Mouse (Mus musculus) lung, postnatal 0 days (tissue): ENCODE results near the gene Socs3. TPM values are rescaled to one million over a fixed set of nuclear protein-coding genes. Genes with fewer than 3 reads are reported as not detected.

Source experiments
- ATAC-seq: fragments of 200-750 bp; cut with Nextera tagmentation; 2 replicates; pipeline ENCODE4 v1.8.0; 2017; ENCODE audit warnings: moderate library complexity
- DNase-seq: peaks from one replicate; pipeline ENCODE4 v3.0.0-alpha.2; 2016; ENCODE audit warnings: low spot score
- H3K27ac ChIP-seq: fragments of 300-500 bp; sonication (generic); 2 replicates; pipeline ENCODE4 v1.5.1; 2014; ENCODE audit warnings: antibody characterized with exemption, mild to moderate bottlenecking, low read length, mixed read lengths
- H3K27me3 ChIP-seq: fragments of 300-500 bp; sonication (generic); replicated peaks from 2 replicates; pipeline ENCODE4 v1.6.1; 2014; ENCODE audit warnings: low read length, mixed read lengths; ENCODE audit not compliant: insufficient read depth
- H3K36me3 ChIP-seq: fragments of 300-500 bp; sonication (generic); 2 replicates; pipeline ENCODE4 v1.6.1; 2014; ENCODE audit warnings: low read length, mixed read lengths; ENCODE audit not compliant: insufficient read depth
- H3K4me1 ChIP-seq: fragments of 300-500 bp; sonication (generic); 2 replicates; pipeline ENCODE4 v1.6.1; 2014; ENCODE audit warnings: antibody characterized with exemption, low read depth, low read length, mixed read lengths; ENCODE audit not compliant: insufficient read depth
- H3K4me2 ChIP-seq: fragments of 300-500 bp; sonication (generic); replicated peaks from 2 replicates; pipeline ENCODE4 v1.6.1; 2014; ENCODE audit warnings: low read depth, mild to moderate bottlenecking, low read length, moderate library complexity, mixed read lengths
- H3K4me3 ChIP-seq: fragments of 300-500 bp; sonication (generic); 2 replicates; pipeline ENCODE4 v1.5.1; 2014; ENCODE audit warnings: low read depth, low read length
- H3K9ac ChIP-seq: fragments of 300-500 bp; sonication (generic); replicated peaks from 2 replicates; pipeline ENCODE4 v1.6.1; 2014; ENCODE audit warnings: low read depth, mild to moderate bottlenecking
- H3K9me3 ChIP-seq: fragments of 300-500 bp; sonication (generic); 2 replicates; pipeline ENCODE4 v1.6.1; 2016; ENCODE audit warnings: low read length, mixed read lengths
- CTCF ChIP-seq: IDR thresholded peaks from 2 replicates; pipeline ENCODE4 v1.5.1; 2016; ENCODE audit warnings: antibody characterized with exemption, mild to moderate bottlenecking
- EP300 ChIP-seq: IDR thresholded peaks from 2 replicates; pipeline ENCODE4 v1.6.1; 2016; ENCODE audit warnings: antibody characterized with exemption, mild to moderate bottlenecking, control low read depth
- WGBS: fragments of 180-500 bp; shearing (Covaris S2); extraction: QIAGEN DNeasy Blood & Tissue Kit; methylation state at CpG from one replicate; pipeline ENCODE4 v1.1.7; 2014; 5-methylcytosine and 5-hydroxymethylcytosine counted together
- polyA plus RNA-seq: library from polyadenylated mRNA; unstranded; fragments of >200 nt; fragmentation: Nextera tagmentation; extraction: Ambion mirVana; gene quantifications from 2 replicates; pipeline ENCODE4 v1.2.1, GENCODE M21; 2015

Socs3 gene
- polyA plus RNA-seq, 1 experiment from 2014 or later: 27.5 TPM

- Histone ChIP-seq H3K4me1 (peaks cover 32% of the 10 kb centered on the region; the same call in 1 of the 2 replicates), H3K4me3 (no peak overlapping the region), H3K36me3 (no peaks in the 10 kb centered on the region), H3K9me3 (no peaks in the 10 kb centered on the region), H3K4me2 (no peak overlapping the region), H3K27ac (no peak overlapping the region), H3K9ac (no peak overlapping the region), H3K27me3 (no peaks in the 10 kb centered on the region)
- TF ChIP-seq EP300: no peak
- TF ChIP-seq CTCF: no peak
- no peak for DNase-seq
- ATAC-seq: no peak
- WGBS: 77% methylated on average over 6 of the region's 6 CpGs
These were observed 1.3 kb upstream of the Socs3 start for GRCm38 (mm10) chr11:117971100-117971499.

- Histone ChIP-seq H3K9ac (peak overlapping the region; percentile 97), H3K4me1 (peaks cover 31% of the 10 kb centered on the region; the same call in 1 of the 2 replicates), H3K9me3 (no peaks in the 10 kb centered on the region), H3K4me2 (peak overlapping the region; percentile 89), H3K27me3 (no peaks in the 10 kb centered on the region), H3K4me3 (peak overlapping the region; percentile 92), H3K36me3 (no peaks in the 10 kb centered on the region), H3K27ac (peak overlapping the region; percentile 99)
- peak; percentile 99 for DNase-seq
- WGBS: 0% methylated on average over 50 of the region's 65 CpGs
- ATAC-seq: peak; percentile 94
- TF ChIP-seq CTCF (no peak), EP300 (peak; percentile 91)
These were observed 525 bp downstream of the Socs3 start for GRCm38 (mm10) chr11:117969100-117969944.

- Histone ChIP-seq H3K27me3 (no peaks in the 10 kb centered on the region), H3K27ac (peak overlapping the region; percentile 99), H3K9ac (peak overlapping the region; percentile 97), H3K9me3 (no peaks in the 10 kb centered on the region), H3K4me1 (peaks cover 32% of the 10 kb centered on the region; the same call in 1 of the 2 replicates), H3K4me2 (peak overlapping the region; percentile 89), H3K36me3 (no peaks in the 10 kb centered on the region), H3K4me3 (peak overlapping the region; percentile 92)
- WGBS: 0% methylated on average over 27 of the region's 34 CpGs
- peak; percentile 45 for ATAC-seq
- TF ChIP-seq EP300 (no peak), CTCF (peak; percentile 59)
- no peak for DNase-seq
These were observed 1.1 kb downstream of the Socs3 start for GRCm38 (mm10) chr11:117968716-117969099.

GRCm38 (mm10) chr11:117968016-117968671, 1.7 kb downstream of the Socs3 start:
- Histone ChIP-seq H3K9me3 (no peaks in the 10 kb centered on the region), H3K4me2 (peak overlapping the region; percentile 89), H3K36me3 (no peaks in the 10 kb centered on the region), H3K4me1 (peaks cover 33% of the 10 kb centered on the region; the same call in 1 of the 2 replicates), H3K27me3 (no peaks in the 10 kb centered on the region), H3K9ac (peak overlapping the region; percentile 97), H3K27ac (peak overlapping the region; percentile 99), H3K4me3 (peak overlapping the region; percentile 92)
- ATAC-seq: no peak
- WGBS: 1% methylated on average over 61 of the region's 64 CpGs
- TF ChIP-seq CTCF (no peak), EP300 (no peak)
- peak; percentile 53 for DNase-seq

- TF ChIP-seq CTCF (no peak; the same call in 1 of the 2 replicates), EP300 (no peak)
- H3K4me1 ChIP-seq: peaks cover 38% of the 10 kb centered on the region; the same call in 1 of the 2 replicates
- H3K27me3 ChIP-seq: no peaks in the 10 kb centered on the region
- H3K36me3 ChIP-seq: no peaks in the 10 kb centered on the region
- ATAC-seq: no peak
- no peak for DNase-seq
- no peak overlapping the region for H3K27ac ChIP-seq
- no peaks in the 10 kb centered on the region for H3K9me3 ChIP-seq
- peak overlapping the region; percentile 92 for H3K4me3 ChIP-seq
- peak overlapping the region; percentile 89 for H3K4me2 ChIP-seq
- peak overlapping the region; percentile 97 for H3K9ac ChIP-seq
- 25% methylated on average over 34 of the region's 34 CpGs for WGBS
These were observed 2.4 kb downstream of the Socs3 start for GRCm38 (mm10) chr11:117967249-117968015.
